Mouse (Mus musculus) midbrain, postnatal 0 days (tissue): Measurements from ENCODE around the gene 1700019A02Rik. TPM values are rescaled to one million over a fixed set of nuclear protein-coding genes. Genes with fewer than 3 reads are reported as not detected.

Experiments
- ATAC-seq: fragments of 200-750 bp; cut with Nextera tagmentation; 2 replicates; pipeline ENCODE4 v1.8.0; 2017; ENCODE audit warnings: moderate number of reproducible peaks, mild to moderate bottlenecking, moderate TSS enrichment, moderate library complexity; ENCODE audit not compliant: low FRiP score
- DNase-seq: peaks from one replicate; pipeline ENCODE4 v3.0.0-alpha.2; 2015; ENCODE audit warnings: low spot score
- H3K27ac ChIP-seq: fragments of 300-500 bp; sonication (generic); 2 replicates; pipeline ENCODE4 v1.5.1; 2014; ENCODE audit warnings: low read depth, mild to moderate bottlenecking, low read length, mixed read lengths
- H3K27me3 ChIP-seq: fragments of 300-500 bp; sonication (generic); 2 replicates; pipeline ENCODE4 v1.6.1; 2014; ENCODE audit warnings: low read length, control low read depth, mixed read lengths; ENCODE audit not compliant: insufficient read depth
- H3K36me3 ChIP-seq: fragments of 300-500 bp; sonication (generic); 2 replicates; pipeline ENCODE4 v1.6.1; 2014; ENCODE audit warnings: low read length, control low read depth, mixed read lengths; ENCODE audit not compliant: insufficient read depth
- H3K4me1 ChIP-seq: fragments of 300-500 bp; sonication (generic); 2 replicates; pipeline ENCODE4 v1.6.1; 2014; ENCODE audit warnings: mild to moderate bottlenecking, control low read depth, antibody characterized with exemption, low read length, mixed read lengths; ENCODE audit not compliant: insufficient read depth
- H3K4me2 ChIP-seq: fragments of 300-500 bp; sonication (generic); 2 replicates; pipeline ENCODE4 v1.6.1; 2014; ENCODE audit warnings: low read depth, mild to moderate bottlenecking, low read length, mixed read lengths; ENCODE audit not compliant: poor library complexity, severe bottlenecking
- H3K4me3 ChIP-seq: fragments of 300-500 bp; sonication (generic); 2 replicates; pipeline ENCODE4 v1.5.1; 2014; ENCODE audit warnings: low read depth, mild to moderate bottlenecking, low read length, moderate library complexity
- H3K9ac ChIP-seq: fragments of 300-500 bp; sonication (generic); replicated peaks from 2 replicates; pipeline ENCODE4 v1.6.1; 2014; ENCODE audit warnings: mild to moderate bottlenecking, low read length, moderate library complexity, mixed read lengths; ENCODE audit not compliant: poor library complexity, severe bottlenecking
- H3K9me3 ChIP-seq: fragments of 300-500 bp; sonication (generic); 2 replicates; pipeline ENCODE4 v1.6.1; 2016; ENCODE audit warnings: low read length, control low read depth
- CTCF ChIP-seq: IDR thresholded peaks from 2 replicates; pipeline ENCODE4 v1.5.1; 2016; ENCODE audit warnings: antibody characterized with exemption, mild to moderate bottlenecking
- WGBS: fragments of 180-500 bp; shearing (Covaris S2); extraction: QIAGEN DNeasy Blood & Tissue Kit; methylation state at CpG from one replicate; pipeline ENCODE4 v1.1.7; 2014; 5-methylcytosine and 5-hydroxymethylcytosine counted together
- polyA plus RNA-seq: library from polyadenylated mRNA; unstranded; fragments of >200 nt; fragmentation: Nextera tagmentation; extraction: Ambion mirVana; gene quantifications from 2 replicates; pipeline ENCODE4 v1.2.1, GENCODE M21; 2015
- total RNA-seq: library from RNA; depleted of rRNA; stranded (reverse); fragments of >200 nt; gene quantifications from 2 replicates; pipeline ENCODE4 v1.2.3, GENCODE M21; 2014; rRNA removed

1700019A02Rik gene
- total RNA-seq (not detected in 2 replicates), polyA plus RNA-seq (not detected in 2 replicates)

- DNase-seq (no peak), ATAC-seq (peak; percentile 34; the same call in 1 of the 2 replicates)
- Histone ChIP-seq H3K9ac (no peak within 1 kb of the TSS), H3K36me3 (no peaks in the 10 kb centered on the region), H3K4me1 (no peaks in the 10 kb centered on the region), H3K27ac (no peak within 1 kb of the TSS), H3K4me3 (no peak within 1 kb of the TSS), H3K9me3 (no peaks in the 10 kb centered on the region), H3K4me2 (no peak within 1 kb of the TSS), H3K27me3 (no peaks in the 10 kb centered on the region)
- no peak for TF ChIP-seq CTCF
- 97% methylated on average over 8 of the region's 8 CpGs for WGBS
Observed at GRCm38 (mm10) chr1:53187536-53187935, at the start of gene 1700019A02Rik. Gene 1700019A02Rik, minus strand, starts transcription at chr1:53187636.

- no peak for DNase-seq
- ATAC-seq: no peak
- Histone ChIP-seq H3K9me3 (no peaks in the 10 kb centered on the region), H3K4me2 (no peak overlapping the region), H3K9ac (no peak overlapping the region), H3K27me3 (no peaks in the 10 kb centered on the region), H3K4me1 (no peaks in the 10 kb centered on the region), H3K4me3 (no peak overlapping the region), H3K27ac (no peak overlapping the region), H3K36me3 (no peaks in the 10 kb centered on the region)
- 10% methylated on average over 1 of the region's 1 CpGs for WGBS
- TF ChIP-seq CTCF: no peak
Observed at GRCm38 (mm10) chr1:53226063-53226462, 38.6 kb upstream of the 1700019A02Rik start.

DNA sequence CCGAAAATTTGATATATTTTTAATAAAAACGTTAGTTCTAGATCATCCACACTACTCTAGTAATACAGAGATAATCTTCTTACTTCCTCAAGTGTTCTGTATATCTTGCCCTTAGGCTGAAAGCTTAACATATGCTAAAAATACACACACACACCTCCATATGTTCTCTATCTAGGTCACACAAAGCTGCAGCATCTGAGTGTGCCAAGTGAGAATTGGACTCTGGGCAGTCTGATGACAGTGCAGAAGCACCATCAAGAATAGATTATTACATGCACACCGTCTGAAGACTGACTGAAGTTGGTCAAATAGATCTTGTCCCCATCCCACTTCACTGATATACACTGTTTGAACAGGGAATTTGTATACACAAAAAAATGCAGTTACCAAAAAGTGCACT is 38.2 kb upstream of the 1700019A02Rik start:
- no peaks in the 10 kb centered on the region for H3K36me3 ChIP-seq
- no peaks in the 10 kb centered on the region for H3K4me1 ChIP-seq
- DNase-seq (peak; percentile 15), ATAC-seq (peak; percentile 60; the same call in 1 of the 2 replicates)
- no peak overlapping the region for H3K4me3 ChIP-seq
- no peak overlapping the region for H3K27ac ChIP-seq
- H3K27me3 ChIP-seq: no peaks in the 10 kb centered on the region
- no peak overlapping the region for H3K9ac ChIP-seq
- 75% methylated on average over 3 of the region's 3 CpGs for WGBS
- H3K4me2 ChIP-seq: no peak overlapping the region
- H3K9me3 ChIP-seq: no peaks in the 10 kb centered on the region
- TF ChIP-seq CTCF: no peak

- WGBS: 47% methylated on average over 1 of the region's 1 CpGs
- H3K4me3 ChIP-seq: no peak overlapping the region
- no peaks in the 10 kb centered on the region for H3K4me1 ChIP-seq
- no peaks in the 10 kb centered on the region for H3K36me3 ChIP-seq
- H3K9me3 ChIP-seq: no peaks in the 10 kb centered on the region
- no peaks in the 10 kb centered on the region for H3K27me3 ChIP-seq
- no peak overlapping the region for H3K4me2 ChIP-seq
- no peak overlapping the region for H3K9ac ChIP-seq
- no peak for TF ChIP-seq CTCF
- ATAC-seq (no peak), DNase-seq (no peak)
- no peak overlapping the region for H3K27ac ChIP-seq
Observed at GRCm38 (mm10) chr1:53224775-53225174, 37.3 kb upstream of the 1700019A02Rik start.

GRCm38 (mm10) chr1:53210136-53210535 is 22.7 kb upstream of the 1700019A02Rik start:
- no peak overlapping the region for H3K9ac ChIP-seq
- TF ChIP-seq CTCF: no peak
- H3K4me2 ChIP-seq: no peak overlapping the region
- H3K27me3 ChIP-seq: no peaks in the 10 kb centered on the region
- H3K27ac ChIP-seq: no peak overlapping the region
- no peaks in the 10 kb centered on the region for H3K9me3 ChIP-seq
- H3K4me3 ChIP-seq: no peak overlapping the region
- no peaks in the 10 kb centered on the region for H3K4me1 ChIP-seq
- no peak for ATAC-seq
- H3K36me3 ChIP-seq: no peaks in the 10 kb centered on the region
- no peak for DNase-seq

GRCm38 (mm10) chr1:53203902-53204301 is 16.5 kb upstream of the 1700019A02Rik start:
- ATAC-seq (no peak), DNase-seq (no peak)
- H3K4me1 ChIP-seq: no peaks in the 10 kb centered on the region
- H3K9ac ChIP-seq: no peak overlapping the region
- no peak for TF ChIP-seq CTCF
- H3K27ac ChIP-seq: no peak overlapping the region
- H3K27me3 ChIP-seq: no peaks in the 10 kb centered on the region
- no peak overlapping the region for H3K4me2 ChIP-seq
- H3K4me3 ChIP-seq: no peak overlapping the region
- no peaks in the 10 kb centered on the region for H3K9me3 ChIP-seq
- WGBS: 98% methylated on average over 2 of the region's 2 CpGs
- no peaks in the 10 kb centered on the region for H3K36me3 ChIP-seq
